Mouse (Mus musculus): ENCODE results near the gene Ap2s1. TPM values are rescaled to one million over a fixed set of nuclear protein-coding genes. Genes with fewer than 3 reads are reported as not detected.
A peak's percentile ranks its signal among the peaks of the same experiment; 100 is the strongest.
"Not testable (repeated sequence)": the region's sequence is repeated elsewhere in the genome, so short reads cannot be mapped to it uniquely, and the experiment has no call there.

The Ap2s1 gene
- polyA plus RNA-seq, 1 experiment from 2014 or later: 282 TPM

DNA sequence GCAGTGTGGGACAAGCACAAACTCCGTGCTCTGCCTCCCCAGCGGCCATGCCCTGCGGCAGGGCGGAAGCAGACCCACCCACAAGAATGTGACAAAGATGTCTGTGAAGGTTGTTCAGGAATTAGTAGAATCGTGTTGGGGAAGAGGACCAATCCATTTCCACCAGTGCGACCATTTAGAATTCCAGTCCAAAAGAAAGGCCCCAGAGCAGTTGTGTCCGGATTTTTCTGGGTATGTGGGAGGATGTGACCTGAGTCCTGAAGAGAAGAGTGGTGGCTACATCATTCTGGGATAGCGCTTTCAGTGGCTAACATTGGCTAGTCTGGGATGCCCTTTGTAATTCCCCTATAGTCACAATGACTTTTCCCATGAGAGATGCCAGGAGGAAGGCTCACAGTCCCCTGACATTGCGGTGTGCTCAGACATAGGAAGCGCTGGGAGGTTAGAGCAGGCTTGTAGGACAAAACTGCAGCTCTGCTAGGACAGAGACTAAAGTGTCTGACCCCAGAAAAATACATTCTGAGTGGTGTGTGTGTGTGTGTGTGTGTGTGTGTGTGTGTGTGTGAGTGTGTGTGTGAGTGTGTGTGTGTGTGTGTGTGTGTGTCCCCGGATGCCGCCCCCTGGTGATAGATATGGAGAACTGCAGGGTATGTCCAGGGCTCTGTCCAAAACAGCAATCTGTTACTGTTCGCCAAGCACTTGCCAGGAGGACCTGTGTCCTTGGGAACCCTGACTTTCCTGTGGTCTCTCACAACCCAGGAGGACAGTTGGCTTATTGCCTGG, 25.4 kb upstream of the Ap2s1 start:
- H3K4me2 ChIP-seq (replicated peaks; ENCODE audit: low read depth, low read length): no peak overlapping the region
- H3K9ac ChIP-seq (replicated peaks; ENCODE audit: low read depth, low read length): no peak overlapping the region
- H3K36me3 ChIP-seq (ENCODE audit: control insufficient read depth, insufficient read depth, low read length): no peaks in the 10 kb centered on the region
- ATAC-seq (ENCODE audit: insufficient number of reproducible peaks, insufficient read depth, low FRiP score, low read depth): no peak
- no peaks in the 10 kb centered on the region for H3K27me3 ChIP-seq (ENCODE audit: control insufficient read depth, insufficient read depth, low read length)
- H3K9me3 ChIP-seq (ENCODE audit: control insufficient read depth, low read depth, low read length): no peaks in the 10 kb centered on the region
- H3K4me1 ChIP-seq (ENCODE audit: control insufficient read depth, insufficient read depth, low read length): no peaks in the 10 kb centered on the region
- no peak overlapping the region for H3K4me3 ChIP-seq (ENCODE audit: low read depth, low read length)
- no peak overlapping the region for H3K27ac ChIP-seq (ENCODE audit: low read length)
- 70% methylated on average over 13 of the region's 13 CpGs for WGBS

DNA sequence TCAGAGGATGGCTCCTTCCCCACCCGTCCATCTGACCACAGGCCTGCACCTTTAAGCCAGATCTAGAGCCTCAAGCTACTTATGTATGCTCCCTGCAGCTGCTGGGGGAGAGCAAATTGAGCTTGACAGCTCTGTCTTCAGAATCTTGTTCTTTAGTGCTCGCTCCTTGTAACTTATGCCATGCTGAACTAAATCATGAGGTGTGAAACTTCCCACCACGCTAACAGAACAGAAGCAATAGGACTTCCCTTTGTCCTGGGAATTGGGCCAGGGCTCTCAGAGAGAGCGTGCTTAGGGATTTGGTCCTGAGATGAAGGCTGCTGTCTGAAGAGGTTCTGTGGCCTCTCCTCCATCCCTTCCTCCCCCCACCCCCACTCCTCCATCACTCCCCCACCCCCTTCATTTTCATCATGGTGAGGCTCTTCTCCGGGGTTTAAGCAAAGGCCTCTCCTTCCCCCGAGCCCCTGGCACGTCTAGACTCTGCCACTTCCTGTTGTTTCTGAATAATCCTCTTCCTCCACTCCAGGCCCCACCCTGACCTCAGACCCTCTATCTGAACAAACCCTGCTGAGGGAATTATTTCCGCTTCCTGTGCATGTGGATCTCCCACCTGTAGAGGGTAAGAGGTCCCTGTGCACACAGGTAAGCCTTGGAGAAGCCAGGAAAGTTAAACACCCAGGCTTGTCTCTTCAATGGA, 21.6 kb upstream of the Ap2s1 start:
- H3K4me3 ChIP-seq (ENCODE audit: low read depth, low read length); H3K27me3 ChIP-seq (ENCODE audit: control insufficient read depth, insufficient read depth, low read length); H3K9ac ChIP-seq (replicated peaks; ENCODE audit: low read depth, low read length); H3K4me1 ChIP-seq (ENCODE audit: control insufficient read depth, insufficient read depth, low read length); ATAC-seq (ENCODE audit: insufficient number of reproducible peaks, insufficient read depth, low FRiP score, low read depth); H3K36me3 ChIP-seq (ENCODE audit: control insufficient read depth, insufficient read depth, low read length); H3K9me3 ChIP-seq (ENCODE audit: control insufficient read depth, low read depth, low read length); H3K4me2 ChIP-seq (replicated peaks; ENCODE audit: low read depth, low read length); H3K27ac ChIP-seq (ENCODE audit: low read length): not testable (repeated sequence)
- WGBS: 27% methylated on average over 7 of the region's 8 CpGs

DNA sequence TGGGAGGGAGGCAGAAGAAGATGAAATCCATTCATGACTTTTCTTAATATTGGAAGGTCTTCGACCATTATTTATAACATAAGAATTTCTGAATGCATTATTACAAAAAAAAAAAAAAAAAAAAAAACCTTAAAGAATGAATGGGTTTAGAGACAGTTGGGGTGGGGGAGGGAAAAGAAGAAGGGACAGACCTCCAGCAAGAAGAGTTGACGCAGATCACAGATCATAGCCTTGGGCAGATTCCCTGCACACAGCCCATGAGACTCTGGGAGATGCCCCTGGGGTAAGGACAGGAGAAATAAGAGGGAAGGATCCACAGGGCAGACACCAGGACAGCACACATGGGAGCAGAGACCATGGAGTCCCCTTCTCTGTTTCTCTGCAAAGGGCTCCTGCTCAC, 16.6 kb upstream of the Ap2s1 start, which contains the start of gene Ceacam9:
TSS of gene Ceacam9 (plus strand) at position 301 of the 400 bp plus-strand sequence.
- Histone ChIP-seq H3K4me2 (replicated peaks; ENCODE audit: low read depth, low read length) (no peak within 1 kb of the TSS), H3K27ac (ENCODE audit: low read length) (no peak within 1 kb of the TSS), H3K36me3 (ENCODE audit: control insufficient read depth, insufficient read depth, low read length) (no peaks in the 10 kb centered on the region), H3K4me3 (ENCODE audit: low read depth, low read length) (no peak within 1 kb of the TSS), H3K27me3 (ENCODE audit: control insufficient read depth, insufficient read depth, low read length) (no peaks in the 10 kb centered on the region), H3K9me3 (ENCODE audit: control insufficient read depth, low read depth, low read length) (no peaks in the 10 kb centered on the region), H3K9ac (replicated peaks; ENCODE audit: low read depth, low read length) (no peak within 1 kb of the TSS), H3K4me1 (ENCODE audit: control insufficient read depth, insufficient read depth, low read length) (no peaks in the 10 kb centered on the region)
- no peak for ATAC-seq (ENCODE audit: insufficient number of reproducible peaks, insufficient read depth, low FRiP score, low read depth)
- WGBS: 88% methylated on average over 2 of the region's 2 CpGs

DNA sequence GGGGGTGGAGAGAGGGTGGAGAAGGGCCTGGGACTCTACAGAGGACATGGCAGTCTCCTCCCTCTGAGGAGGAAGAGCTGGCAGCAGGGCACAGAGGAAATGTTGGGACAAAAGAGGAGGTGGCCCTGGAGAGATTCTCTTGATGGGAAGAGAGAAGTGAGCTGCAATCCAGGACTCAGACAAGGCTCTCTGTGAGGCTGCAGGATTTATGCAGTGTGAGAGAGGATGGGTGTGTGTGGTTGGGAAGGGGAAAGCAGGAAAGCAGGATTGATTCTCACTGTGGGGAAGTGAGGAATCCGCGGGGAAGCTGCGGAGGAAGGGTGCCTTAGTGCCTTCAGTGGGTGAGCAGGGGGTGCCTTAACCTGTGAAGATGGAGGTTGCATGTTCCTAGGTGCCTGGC, 15.7 kb upstream of the Ap2s1 start:
- H3K27me3 ChIP-seq (ENCODE audit: control insufficient read depth, insufficient read depth, low read length); H3K4me2 ChIP-seq (replicated peaks; ENCODE audit: low read depth, low read length); H3K27ac ChIP-seq (ENCODE audit: low read length); H3K4me1 ChIP-seq (ENCODE audit: control insufficient read depth, insufficient read depth, low read length); H3K4me3 ChIP-seq (ENCODE audit: low read depth, low read length); H3K36me3 ChIP-seq (ENCODE audit: control insufficient read depth, insufficient read depth, low read length); H3K9ac ChIP-seq (replicated peaks; ENCODE audit: low read depth, low read length); ATAC-seq (ENCODE audit: insufficient number of reproducible peaks, insufficient read depth, low FRiP score, low read depth); H3K9me3 ChIP-seq (ENCODE audit: control insufficient read depth, low read depth, low read length): not testable (repeated sequence)
- 50% methylated on average over 3 of the region's 3 CpGs for WGBS

DNA sequence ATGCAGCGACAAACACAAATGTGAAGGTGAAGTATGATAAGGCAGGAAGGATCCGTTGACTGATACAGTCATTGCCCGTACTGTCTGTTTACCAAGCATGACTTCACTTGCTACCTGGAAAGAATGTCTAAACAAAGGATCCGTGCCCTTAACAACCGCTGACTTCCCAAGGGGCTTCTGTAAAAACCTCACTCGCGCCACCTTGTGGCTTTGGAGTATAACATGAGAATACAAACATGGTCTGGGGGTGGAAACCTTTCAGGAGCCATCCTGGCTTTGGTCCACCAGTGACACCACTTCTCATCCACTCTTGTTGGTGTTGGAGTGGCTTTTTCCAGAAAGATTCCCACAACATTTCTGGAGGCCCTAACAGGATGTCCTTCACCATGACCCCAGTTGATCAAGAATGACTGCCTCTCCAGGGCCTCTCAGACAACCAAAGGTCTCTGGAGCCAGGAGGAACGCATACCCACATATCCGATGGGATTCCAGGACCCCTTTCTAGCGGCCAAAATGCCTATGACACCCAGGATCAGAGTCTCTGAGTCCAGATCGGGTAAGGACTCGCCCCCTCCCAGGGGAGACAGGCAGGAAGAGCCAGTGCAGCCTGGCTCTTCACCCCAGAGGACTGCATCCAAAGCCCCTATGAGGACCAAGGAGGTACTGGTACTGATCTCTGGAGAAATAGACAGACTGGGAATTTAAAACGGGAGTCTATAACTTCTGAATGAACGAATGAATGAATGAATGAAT, 9.4 kb upstream of the Ap2s1 start:
- 23% methylated on average over 14 of the region's 14 CpGs for WGBS

DNA sequence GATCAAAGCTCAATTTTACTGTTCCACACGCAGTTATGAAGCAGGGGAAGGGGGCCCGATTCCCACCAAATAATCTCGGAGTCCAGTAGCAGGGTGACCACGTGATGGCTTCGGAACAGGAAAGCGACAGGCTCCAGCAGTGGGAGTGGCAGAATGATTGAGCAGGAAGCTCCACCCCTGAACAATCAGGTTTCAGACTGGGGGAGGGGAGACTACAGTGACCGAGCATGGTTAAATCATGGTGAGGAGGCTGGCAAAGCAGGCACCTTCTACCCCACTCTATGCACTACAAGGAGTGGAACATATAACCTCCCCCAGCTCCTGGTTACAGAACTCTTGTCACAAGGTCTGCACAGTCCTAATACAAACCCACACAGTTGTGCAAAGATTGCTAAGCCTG, 8.6 kb upstream of the Ap2s1 start:
- 3% methylated on average over 7 of the region's 7 CpGs for WGBS
- not testable (repeated sequence) for H3K9ac ChIP-seq (replicated peaks; ENCODE audit: low read depth, low read length); H3K4me3 ChIP-seq (ENCODE audit: low read depth, low read length); H3K4me1 ChIP-seq (ENCODE audit: control insufficient read depth, insufficient read depth, low read length); H3K9me3 ChIP-seq (ENCODE audit: control insufficient read depth, low read depth, low read length); H3K36me3 ChIP-seq (ENCODE audit: control insufficient read depth, insufficient read depth, low read length); H3K27ac ChIP-seq (ENCODE audit: low read length); H3K27me3 ChIP-seq (ENCODE audit: control insufficient read depth, insufficient read depth, low read length)
- H3K4me2 ChIP-seq (replicated peaks; ENCODE audit: low read depth, low read length): peak overlapping the region; percentile 16; the same call in 1 of the 2 replicates
- peak; percentile 62; the same call in 1 of the 2 replicates for ATAC-seq (ENCODE audit: insufficient number of reproducible peaks, insufficient read depth, low FRiP score, low read depth)

More for the DNA sequence above, 9.4 kb upstream of the Ap2s1 start:
- Histone ChIP-seq H3K4me3 (ENCODE audit: low read depth, low read length) (no peak overlapping the region), H3K27me3 (ENCODE audit: control insufficient read depth, insufficient read depth, low read length) (no peaks in the 10 kb centered on the region), H3K9me3 (ENCODE audit: control insufficient read depth, low read depth, low read length) (no peaks in the 10 kb centered on the region), H3K27ac (ENCODE audit: low read length) (no peak overlapping the region; the same call in 1 of the 2 replicates), H3K4me1 (ENCODE audit: control insufficient read depth, insufficient read depth, low read length) (peaks cover 8% of the 10 kb centered on the region; the same call in 1 of the 2 replicates), H3K36me3 (ENCODE audit: control insufficient read depth, insufficient read depth, low read length) (no peaks in the 10 kb centered on the region), H3K9ac (replicated peaks; ENCODE audit: low read depth, low read length) (no peak overlapping the region), H3K4me2 (replicated peaks; ENCODE audit: low read depth, low read length) (peak overlapping the region; percentile 16; the same call in 1 of the 2 replicates)
- no peak for ATAC-seq (ENCODE audit: insufficient number of reproducible peaks, insufficient read depth, low FRiP score, low read depth)

DNA sequence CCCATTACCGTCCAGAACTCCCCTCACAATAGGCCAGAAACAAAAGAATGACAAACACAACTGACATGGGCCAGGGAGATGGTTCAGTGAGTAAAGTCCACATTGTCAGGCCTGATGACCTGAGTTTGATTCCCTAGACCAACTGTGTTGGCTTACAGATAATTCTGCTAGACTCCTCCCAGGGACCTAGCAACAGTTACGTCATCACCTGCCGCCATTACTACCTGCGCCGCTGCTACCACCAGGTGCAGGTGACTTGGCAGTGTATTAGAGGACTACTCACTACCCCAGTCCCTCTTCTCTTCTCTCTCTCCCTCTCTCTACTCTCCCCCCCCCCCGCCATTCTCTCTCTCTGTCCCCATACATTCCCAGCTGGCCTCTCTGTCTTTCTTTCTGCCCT, 7.4 kb upstream of the Ap2s1 start:
- Histone ChIP-seq H3K27ac (ENCODE audit: low read length) (no peak overlapping the region), H3K27me3 (ENCODE audit: control insufficient read depth, insufficient read depth, low read length) (no peaks in the 10 kb centered on the region), H3K9ac (replicated peaks; ENCODE audit: low read depth, low read length) (no peak overlapping the region), H3K4me3 (ENCODE audit: low read depth, low read length) (no peak overlapping the region), H3K4me2 (replicated peaks; ENCODE audit: low read depth, low read length) (no peak overlapping the region), H3K36me3 (ENCODE audit: control insufficient read depth, insufficient read depth, low read length) (no peaks in the 10 kb centered on the region), H3K9me3 (ENCODE audit: control insufficient read depth, low read depth, low read length) (no peaks in the 10 kb centered on the region), H3K4me1 (ENCODE audit: control insufficient read depth, insufficient read depth, low read length) (peaks cover 8% of the 10 kb centered on the region; the same call in 1 of the 2 replicates)
- WGBS: 92% methylated on average over 5 of the region's 6 CpGs
- no peak for ATAC-seq (ENCODE audit: insufficient number of reproducible peaks, insufficient read depth, low FRiP score, low read depth)

DNA sequence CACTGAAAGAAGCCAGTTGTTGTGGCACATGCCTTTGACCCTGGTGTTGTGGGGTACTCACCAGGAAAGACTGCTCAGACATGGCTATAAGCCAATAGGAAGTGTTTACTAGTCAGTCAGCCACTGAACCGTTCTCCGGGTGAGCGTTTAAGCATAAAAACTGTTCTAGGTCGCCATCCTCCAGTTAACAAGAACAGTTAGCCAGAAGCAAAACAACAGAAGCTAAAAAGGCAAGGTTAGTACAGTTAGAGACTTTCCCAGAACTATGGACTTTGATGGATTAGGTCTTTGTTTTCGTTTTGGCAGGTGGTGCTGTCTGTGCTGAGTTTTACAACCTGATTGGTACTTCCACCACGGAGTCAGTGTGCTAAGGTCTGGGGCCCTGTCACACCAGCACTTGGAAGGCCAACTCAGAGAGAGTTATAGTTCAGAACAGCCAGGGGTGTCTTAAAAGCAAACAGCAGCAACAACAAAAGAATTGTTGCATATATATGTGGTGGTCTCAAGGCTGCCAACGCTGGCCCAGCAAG, 6.3 kb upstream of the Ap2s1 start:
- no peaks in the 10 kb centered on the region for H3K27me3 ChIP-seq (ENCODE audit: control insufficient read depth, insufficient read depth, low read length)
- no peak overlapping the region for H3K4me2 ChIP-seq (replicated peaks; ENCODE audit: low read depth, low read length)
- no peak overlapping the region for H3K9ac ChIP-seq (replicated peaks; ENCODE audit: low read depth, low read length)
- H3K4me1 ChIP-seq (ENCODE audit: control insufficient read depth, insufficient read depth, low read length): peaks cover 8% of the 10 kb centered on the region; the same call in 1 of the 2 replicates
- H3K36me3 ChIP-seq (ENCODE audit: control insufficient read depth, insufficient read depth, low read length): no peaks in the 10 kb centered on the region
- WGBS: 53% methylated on average over 7 of the region's 7 CpGs
- H3K9me3 ChIP-seq (ENCODE audit: control insufficient read depth, low read depth, low read length): no peaks in the 10 kb centered on the region
- no peak for ATAC-seq (ENCODE audit: insufficient number of reproducible peaks, insufficient read depth, low FRiP score, low read depth)
- no peak overlapping the region for H3K4me3 ChIP-seq (ENCODE audit: low read depth, low read length)
- no peak overlapping the region for H3K27ac ChIP-seq (ENCODE audit: low read length)
